Mouse (Mus musculus): ENCODE measurements around the gene Atp1a2. TPM values are rescaled to one million over a fixed set of nuclear protein-coding genes. Genes with fewer than 3 reads are reported as not detected.

Atp1a2 gene
- total and polyA plus RNA-seq, 3 experiments, result 0.07 to 0.23 (median 0.13) TPM

- H3K4me1 ChIP-seq (ENCODE audit: control insufficient read depth in 1 of 2, insufficient read depth in 2 of 2), result no peaks in the 10 kb centered on the region; a peak in 2 of 4 replicates
- H3K9me3 ChIP-seq (replicated peaks; ENCODE audit: low read length), result peaks cover 10% of the 10 kb centered on the region
- no peaks in the 10 kb centered on the region for H3K79me2 ChIP-seq (replicated peaks; ENCODE audit: control insufficient read depth, extremely low read depth, insufficient read depth, poor library complexity, severe bottlenecking)
- no peak overlapping the region for H3K4me2 ChIP-seq (ENCODE audit: insufficient read depth, low read depth, poor library complexity, severe bottlenecking)
- H3K27me3 ChIP-seq (replicated peaks), result peaks cover 42% of the 10 kb centered on the region
- in situ Hi-C loops (cut with MboI; ENCODE audit: low pct_ligation_motif_present, low pct_unique_long_range_greater_than_20kb, low sequenced_read_pairs) (no loop called here), dilution Hi-C loops (cut with MboI; ENCODE audit: extremely low pct_ligation_motif_present, extremely low pct_unique_long_range_greater_than_20kb, low sequenced_read_pairs) (no loop called here)
- no peak for DNase-seq (ENCODE audit: extremely low read depth)
- no peak for TF ChIP-seq NELFE (IDR thresholded peaks at IDR 0.05; ENCODE audit: low read depth, low read length)
- TF ChIP-seq E2F4 (IDR thresholded peaks at IDR 0.05; ENCODE audit: insufficient replicate concordance, low read depth, low read length), result no peak
- no peak for TF ChIP-seq MAFK (IDR thresholded peaks at IDR 0.05; ENCODE audit: insufficient replicate concordance, low read length)
- no peak for TF ChIP-seq ETS1 (conservative IDR thresholded peaks at IDR 0.05; ENCODE audit: low read depth, low read length)
- no peak for TF ChIP-seq TCF12 (IDR thresholded peaks at IDR 0.05; ENCODE audit: low read depth, low read length)
- TF ChIP-seq MEF2A (IDR thresholded peaks at IDR 0.05; ENCODE audit: borderline replicate concordance, low read depth, low read length), result no peak
- no peak for TF ChIP-seq ZKSCAN1 (IDR thresholded peaks at IDR 0.05; ENCODE audit: borderline replicate concordance, low read depth, low read length)
- TF ChIP-seq KAT2A (IDR thresholded peaks at IDR 0.05; ENCODE audit: insufficient replicate concordance, low read length), result no peak
- no peak for TF ChIP-seq SMC3 (IDR thresholded peaks at IDR 0.05; ENCODE audit: low read depth, low read length)
- no peak for TF ChIP-seq TBP (conservative IDR thresholded peaks at IDR 0.05; ENCODE audit: low read depth, low read length)
- TF ChIP-seq ELF1 (IDR thresholded peaks at IDR 0.05; ENCODE audit: low read depth, low read length), result no peak
- H3K36me3 ChIP-seq (replicated peaks in 1 of 2; ENCODE audit: control insufficient read depth in 1 of 2, insufficient read depth in 1 of 2, low read length in 1 of 2), result peaks cover 0 to 9% of the 10 kb centered on the region in 2 experiments
- H3K27ac ChIP-seq (ENCODE audit: insufficient read depth, low read depth), result no peak overlapping the region
- H3K9ac ChIP-seq (ENCODE audit: insufficient read depth, low read depth), result no peak overlapping the region
- no peak overlapping the region for H3K4me3 ChIP-seq (replicated peaks in 1 of 3; ENCODE audit: low read depth in 2 of 3, low read length in 2 of 3, poor library complexity in 1 of 3)
Observed at GRCm38 (mm10) chr1:172329616-172330015, 31.8 kb upstream of the Atp1a2 start.

GRCm38 (mm10) chr1:172329131-172329530 is 31.3 kb upstream of the Atp1a2 start, which contains the start of gene Kcnj9:
Kcnj9 (minus strand) TSS chr1:172329318.
- no peaks in the 10 kb centered on the region; a peak in 2 of 4 replicates for H3K4me1 ChIP-seq (ENCODE audit: control insufficient read depth in 1 of 2, insufficient read depth in 2 of 2)
- H3K4me2 ChIP-seq (ENCODE audit: insufficient read depth, low read depth, poor library complexity, severe bottlenecking), result no peak within 1 kb of the TSS
- H3K9me3 ChIP-seq (replicated peaks; ENCODE audit: low read length), result peaks cover 10% of the 10 kb centered on the region
- no peak within 1 kb of the TSS for H3K9ac ChIP-seq (ENCODE audit: insufficient read depth, low read depth)
- peaks cover 42% of the 10 kb centered on the region for H3K27me3 ChIP-seq (replicated peaks)
- in situ Hi-C loops (cut with MboI; ENCODE audit: low pct_ligation_motif_present, low pct_unique_long_range_greater_than_20kb, low sequenced_read_pairs), result no loop called here
- dilution Hi-C loops (cut with MboI; ENCODE audit: extremely low pct_ligation_motif_present, extremely low pct_unique_long_range_greater_than_20kb, low sequenced_read_pairs), result no loop called here
- H3K27ac ChIP-seq (ENCODE audit: insufficient read depth, low read depth), result no peak within 1 kb of the TSS
- no peak within 1 kb of the TSS for H3K4me3 ChIP-seq (replicated peaks in 1 of 3; ENCODE audit: low read depth in 2 of 3, low read length in 2 of 3, poor library complexity in 1 of 3)
- DNase-seq (ENCODE audit: extremely low read depth), result no peak
- no peaks in the 10 kb centered on the region for H3K79me2 ChIP-seq (replicated peaks; ENCODE audit: control insufficient read depth, extremely low read depth, insufficient read depth, poor library complexity, severe bottlenecking)
- peaks cover 0 to 9% of the 10 kb centered on the region in 2 experiments for H3K36me3 ChIP-seq (replicated peaks in 1 of 2; ENCODE audit: control insufficient read depth in 1 of 2, insufficient read depth in 1 of 2, low read length in 1 of 2)
- TF ChIP-seq JUND (conservative IDR thresholded peaks at IDR 0.05; ENCODE audit: low read depth, low read length), result no peak
- no peak for TF ChIP-seq MXI1 (IDR thresholded peaks at IDR 0.05; ENCODE audit: low read depth, low read length)
- no peak for TF ChIP-seq UBTF (IDR thresholded peaks at IDR 0.05; ENCODE audit: low read depth, low read length)
- TF ChIP-seq ZKSCAN1 (IDR thresholded peaks at IDR 0.05; ENCODE audit: borderline replicate concordance, low read depth, low read length), result no peak
- TF ChIP-seq MEF2A (IDR thresholded peaks at IDR 0.05; ENCODE audit: borderline replicate concordance, low read depth, low read length), result no peak
- TF ChIP-seq POLR2AphosphoS2 (IDR thresholded peaks at IDR 0.05; ENCODE audit: low read depth, low read length), result no peak
- no peak for TF ChIP-seq BHLHE40 (IDR thresholded peaks at IDR 0.05; ENCODE audit: low read depth, low read length)
- TF ChIP-seq GABPA (IDR thresholded peaks at IDR 0.05; ENCODE audit: insufficient replicate concordance, low read depth, low read length), result no peak
- no peak for TF ChIP-seq TBP (conservative IDR thresholded peaks at IDR 0.05; ENCODE audit: low read depth, low read length)
- TF ChIP-seq KAT2A (IDR thresholded peaks at IDR 0.05; ENCODE audit: insufficient replicate concordance, low read length), result no peak
- TF ChIP-seq CTCF (conservative IDR thresholded peaks at IDR 0.05 in 1 of 2, IDR thresholded peaks at IDR 0.05 in 1 of 2; ENCODE audit: low read depth in 2 of 2, low read length in 2 of 2), result no peak
- TF ChIP-seq MAFK (IDR thresholded peaks at IDR 0.05; ENCODE audit: insufficient replicate concordance, low read length), result no peak
- TF ChIP-seq NELFE (IDR thresholded peaks at IDR 0.05; ENCODE audit: low read depth, low read length), result no peak

Data from CH12.LX (cell line).